Mouse (Mus musculus) bone marrow macrophage, adult 2 months (primary cell): ENCODE measurements at regions not wholly inside any gene's neighbourhood (a gene's known extent, or its start where the extent isn't known, plus 50 kb on each side); places are given as distances from the start of the nearest gene placed in this dataset.

Source experiments
- CTCF ChIP-seq: IDR thresholded peaks from 2 replicates; pipeline ENCODE4 v1.5.1; 2012; ENCODE audit warnings: low read depth, mild to moderate bottlenecking, low read length, moderate library complexity
- POLR2A ChIP-seq: IDR thresholded peaks from 2 replicates; pipeline ENCODE4 v1.6.1; 2012; ENCODE audit warnings: mild to moderate bottlenecking, low read depth, low read length, borderline replicate concordance

DNA sequence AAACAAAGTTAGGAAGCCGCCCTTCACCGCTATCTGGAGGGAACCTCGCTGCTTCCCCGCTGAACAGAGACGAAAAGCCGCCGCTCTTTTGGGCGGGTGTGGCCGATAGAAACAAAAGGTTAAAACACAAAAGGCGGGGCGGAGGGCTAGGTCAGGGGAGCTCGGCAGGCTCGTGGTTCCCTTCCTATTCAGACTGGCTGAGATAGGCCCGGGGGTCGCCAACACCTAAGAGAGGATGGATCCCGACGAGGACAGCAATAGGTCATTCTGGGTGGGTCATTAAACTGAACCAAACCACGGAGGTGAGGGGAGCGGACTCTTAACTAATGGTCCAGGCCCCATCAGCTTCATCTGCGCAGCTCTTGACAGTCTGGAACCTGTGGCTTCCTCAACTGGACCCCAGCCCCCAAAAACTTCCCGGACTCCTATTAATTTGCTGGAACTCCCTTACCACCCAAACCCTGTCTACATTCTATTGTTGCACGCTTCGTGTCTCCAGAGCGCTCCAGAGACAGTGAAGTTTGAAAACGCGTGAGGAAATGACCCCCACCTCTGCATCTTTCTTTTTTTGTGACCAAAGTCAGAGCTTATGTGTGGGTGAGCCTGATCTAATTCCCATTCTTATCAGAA lies 69.2 kb downstream of the Sox4 start:
- TF ChIP-seq CTCF (no peak), POLR2A (no peak)
